Mouse (Mus musculus): ENCODE measurements around the gene Fbxl15. TPM values are rescaled to one million over a fixed set of nuclear protein-coding genes. Genes with fewer than 3 reads are reported as not detected.
A peak's percentile ranks its signal among the peaks of the same experiment; 100 is the strongest.

Fbxl15 gene
- polyA plus RNA-seq, 1 experiment = 1.1 TPM

DNA sequence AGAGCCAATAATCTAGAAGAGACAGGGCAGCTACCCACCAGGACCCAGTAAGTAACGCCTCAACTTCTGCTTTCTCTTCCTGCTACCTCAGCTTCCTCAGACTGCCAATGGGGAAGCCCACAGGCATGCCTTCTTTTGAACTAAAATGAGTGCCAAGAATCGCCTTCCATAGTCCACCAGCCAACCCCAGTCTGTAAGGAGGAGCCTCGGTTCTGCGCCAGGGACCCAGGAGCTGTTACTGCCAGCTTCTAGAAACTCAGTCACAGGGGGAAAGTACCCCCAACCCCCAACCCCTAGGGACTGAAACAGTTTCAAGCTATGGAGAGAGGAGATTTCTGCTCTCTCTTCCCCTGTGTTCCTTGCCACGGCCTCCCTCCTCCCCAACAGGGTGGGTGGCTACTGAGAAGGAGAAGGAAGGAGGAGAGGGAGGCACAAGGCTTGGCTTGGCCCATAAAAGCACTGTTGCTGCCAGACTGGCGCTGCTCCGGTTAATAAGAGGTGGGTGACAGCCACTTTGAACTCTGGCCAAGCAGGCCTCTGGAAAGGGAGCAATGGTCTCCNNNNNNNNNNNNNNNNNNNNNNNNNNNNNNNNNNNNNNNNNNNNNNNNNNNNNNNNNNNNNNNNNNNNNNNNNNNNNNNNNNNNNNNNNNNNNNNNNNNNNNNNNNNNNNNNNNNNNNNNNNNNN lies 11.4 kb downstream of the Fbxl15 start:
- H3K27me3 ChIP-seq (ENCODE audit: control insufficient read depth, insufficient read depth, low read length, poor library complexity, severe bottlenecking) = no peaks in the 10 kb centered on the region
- H3K27ac ChIP-seq (ENCODE audit: insufficient read depth, low read length) = no peak overlapping the region
- peak overlapping the region; percentile 41 for H3K9ac ChIP-seq (ENCODE audit: low read depth, poor library complexity, severe bottlenecking)
- no peaks in the 10 kb centered on the region for H3K36me3 ChIP-seq (ENCODE audit: control insufficient read depth, insufficient read depth, low read length, poor library complexity, severe bottlenecking)
- H3K9me3 ChIP-seq (replicated peaks; ENCODE audit: control insufficient read depth, insufficient read depth, low read length, poor library complexity, severe bottlenecking) = no peaks in the 10 kb centered on the region
- no peaks in the 10 kb centered on the region for H3K4me1 ChIP-seq (ENCODE audit: control insufficient read depth, insufficient read depth, low read length)
- no peak overlapping the region for H3K4me3 ChIP-seq (ENCODE audit: low read depth, low read length)
- TF ChIP-seq CTCF (IDR thresholded peaks at IDR 0.05; ENCODE audit: low read depth, low read length) (no peak), POLR2A (IDR thresholded peaks at IDR 0.05; ENCODE audit: insufficient read depth, low read length) (no peak), EP300 (IDR thresholded peaks at IDR 0.05; ENCODE audit: insufficient read depth, low read depth, low read length) (no peak)

DNA sequence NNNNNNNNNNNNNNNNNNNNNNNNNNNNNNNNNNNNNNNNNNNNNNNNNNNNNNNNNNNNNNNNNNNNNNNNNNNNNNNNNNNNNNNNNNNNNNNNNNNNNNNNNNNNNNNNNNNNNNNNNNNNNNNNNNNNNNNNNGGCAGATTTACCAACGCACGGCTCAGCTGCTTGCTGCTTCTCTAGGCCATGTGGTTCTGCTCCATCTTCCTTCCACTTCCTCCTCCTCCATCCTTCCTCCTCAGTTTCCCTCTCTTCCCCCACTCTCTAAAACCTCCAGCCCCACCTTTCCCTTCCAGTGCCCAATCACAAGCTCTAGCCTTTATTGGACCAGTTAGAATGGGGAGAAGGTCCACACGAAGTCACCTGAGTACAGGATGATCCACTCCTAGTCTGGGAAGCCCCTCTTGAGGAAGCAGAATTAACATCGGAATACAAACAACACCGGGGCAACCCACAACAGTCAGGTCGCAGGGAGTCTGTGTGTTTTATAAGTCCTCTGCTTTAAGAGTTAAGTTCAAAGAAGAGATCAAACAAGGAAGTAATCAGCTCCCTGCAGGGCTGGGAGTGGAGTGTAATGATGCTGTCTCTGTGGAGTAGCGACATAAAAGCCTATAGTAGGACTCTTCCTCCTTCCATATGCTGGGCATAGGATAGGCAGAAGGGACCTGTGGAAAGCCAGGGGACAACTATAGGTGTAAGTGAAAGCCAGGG lies 16.9 kb downstream of the Fbxl15 start:
- no peaks in the 10 kb centered on the region for H3K9me3 ChIP-seq (replicated peaks; ENCODE audit: control insufficient read depth, insufficient read depth, low read length, poor library complexity, severe bottlenecking)
- no peaks in the 10 kb centered on the region for H3K36me3 ChIP-seq (ENCODE audit: control insufficient read depth, insufficient read depth, low read length, poor library complexity, severe bottlenecking)
- H3K9ac ChIP-seq (ENCODE audit: low read depth, poor library complexity, severe bottlenecking) = no peak overlapping the region
- TF ChIP-seq EP300 (IDR thresholded peaks at IDR 0.05; ENCODE audit: insufficient read depth, low read depth, low read length) (no peak), POLR2A (IDR thresholded peaks at IDR 0.05; ENCODE audit: insufficient read depth, low read length) (no peak), CTCF (IDR thresholded peaks at IDR 0.05; ENCODE audit: low read depth, low read length) (no peak)
- no peaks in the 10 kb centered on the region for H3K4me1 ChIP-seq (ENCODE audit: control insufficient read depth, insufficient read depth, low read length)
- no peaks in the 10 kb centered on the region for H3K27me3 ChIP-seq (ENCODE audit: control insufficient read depth, insufficient read depth, low read length, poor library complexity, severe bottlenecking)
- no peak overlapping the region for H3K27ac ChIP-seq (ENCODE audit: insufficient read depth, low read length)
- H3K4me3 ChIP-seq (ENCODE audit: low read depth, low read length) = no peak overlapping the region

GRCm38 (mm10) chr19:46347146-46347545 lies 19.2 kb downstream of the Fbxl15 start:
- H3K27me3 ChIP-seq (ENCODE audit: control insufficient read depth, insufficient read depth, low read length, poor library complexity, severe bottlenecking) = no peaks in the 10 kb centered on the region
- no peak overlapping the region for H3K27ac ChIP-seq (ENCODE audit: insufficient read depth, low read length)
- H3K9me3 ChIP-seq (replicated peaks; ENCODE audit: control insufficient read depth, insufficient read depth, low read length, poor library complexity, severe bottlenecking) = no peaks in the 10 kb centered on the region
- H3K36me3 ChIP-seq (ENCODE audit: control insufficient read depth, insufficient read depth, low read length, poor library complexity, severe bottlenecking) = no peaks in the 10 kb centered on the region
- H3K9ac ChIP-seq (ENCODE audit: low read depth, poor library complexity, severe bottlenecking) = no peak overlapping the region
- no peak for TF ChIP-seq EP300 (IDR thresholded peaks at IDR 0.05; ENCODE audit: insufficient read depth, low read depth, low read length)
- no peak for TF ChIP-seq CTCF (IDR thresholded peaks at IDR 0.05; ENCODE audit: low read depth, low read length)
- TF ChIP-seq POLR2A (IDR thresholded peaks at IDR 0.05; ENCODE audit: insufficient read depth, low read length) = no peak
- no peaks in the 10 kb centered on the region for H3K4me1 ChIP-seq (ENCODE audit: control insufficient read depth, insufficient read depth, low read length)
- H3K4me3 ChIP-seq (ENCODE audit: low read depth, low read length) = no peak overlapping the region

DNA sequence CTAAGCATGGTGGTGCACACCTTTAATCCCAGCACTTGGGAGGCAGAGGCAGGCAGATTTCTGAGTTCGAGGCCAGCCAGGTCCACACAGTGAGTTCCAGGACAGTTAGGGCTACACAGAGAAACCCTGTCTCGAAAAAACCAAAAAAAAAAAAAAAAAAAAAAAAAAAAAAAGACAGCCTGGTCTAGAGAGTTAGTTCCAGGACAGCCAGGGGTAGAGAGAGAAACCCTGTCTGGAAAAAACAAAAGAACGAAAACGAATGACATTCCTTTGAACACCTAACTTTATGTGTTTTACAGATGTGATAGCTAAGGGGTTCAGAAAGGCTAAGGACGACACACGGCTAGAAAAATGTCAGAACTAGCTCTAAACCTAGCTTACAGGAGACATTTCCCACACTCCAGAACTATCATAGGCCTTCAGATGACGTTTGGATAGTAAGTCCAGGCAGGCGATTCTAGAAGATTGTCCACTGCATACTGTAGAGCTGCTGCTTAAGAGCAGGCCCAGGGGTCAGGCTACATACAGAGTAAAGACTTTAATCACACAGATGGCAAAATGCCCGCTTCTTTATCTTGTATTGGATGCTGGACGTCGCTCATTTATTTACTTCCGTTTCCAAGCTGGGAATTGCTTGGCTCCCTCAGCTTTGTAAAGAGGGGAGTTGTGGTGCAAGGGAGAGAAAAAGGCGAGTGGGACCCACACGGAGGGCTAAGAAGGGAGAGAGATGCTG lies 20.1 kb downstream of the Fbxl15 start:
- Histone ChIP-seq H3K9me3 (replicated peaks; ENCODE audit: control insufficient read depth, insufficient read depth, low read length, poor library complexity, severe bottlenecking) (no peaks in the 10 kb centered on the region), H3K36me3 (ENCODE audit: control insufficient read depth, insufficient read depth, low read length, poor library complexity, severe bottlenecking) (no peaks in the 10 kb centered on the region), H3K4me1 (ENCODE audit: control insufficient read depth, insufficient read depth, low read length) (no peaks in the 10 kb centered on the region), H3K9ac (ENCODE audit: low read depth, poor library complexity, severe bottlenecking) (peak overlapping the region; percentile 80), H3K27me3 (ENCODE audit: control insufficient read depth, insufficient read depth, low read length, poor library complexity, severe bottlenecking) (no peaks in the 10 kb centered on the region), H3K27ac (ENCODE audit: insufficient read depth, low read length) (no peak overlapping the region), H3K4me3 (ENCODE audit: low read depth, low read length) (peak overlapping the region; percentile 88)
- no peak for TF ChIP-seq CTCF (IDR thresholded peaks at IDR 0.05; ENCODE audit: low read depth, low read length)
- TF ChIP-seq EP300 (IDR thresholded peaks at IDR 0.05; ENCODE audit: insufficient read depth, low read depth, low read length) = no peak
- TF ChIP-seq POLR2A (IDR thresholded peaks at IDR 0.05; ENCODE audit: insufficient read depth, low read length) = no peak

DNA sequence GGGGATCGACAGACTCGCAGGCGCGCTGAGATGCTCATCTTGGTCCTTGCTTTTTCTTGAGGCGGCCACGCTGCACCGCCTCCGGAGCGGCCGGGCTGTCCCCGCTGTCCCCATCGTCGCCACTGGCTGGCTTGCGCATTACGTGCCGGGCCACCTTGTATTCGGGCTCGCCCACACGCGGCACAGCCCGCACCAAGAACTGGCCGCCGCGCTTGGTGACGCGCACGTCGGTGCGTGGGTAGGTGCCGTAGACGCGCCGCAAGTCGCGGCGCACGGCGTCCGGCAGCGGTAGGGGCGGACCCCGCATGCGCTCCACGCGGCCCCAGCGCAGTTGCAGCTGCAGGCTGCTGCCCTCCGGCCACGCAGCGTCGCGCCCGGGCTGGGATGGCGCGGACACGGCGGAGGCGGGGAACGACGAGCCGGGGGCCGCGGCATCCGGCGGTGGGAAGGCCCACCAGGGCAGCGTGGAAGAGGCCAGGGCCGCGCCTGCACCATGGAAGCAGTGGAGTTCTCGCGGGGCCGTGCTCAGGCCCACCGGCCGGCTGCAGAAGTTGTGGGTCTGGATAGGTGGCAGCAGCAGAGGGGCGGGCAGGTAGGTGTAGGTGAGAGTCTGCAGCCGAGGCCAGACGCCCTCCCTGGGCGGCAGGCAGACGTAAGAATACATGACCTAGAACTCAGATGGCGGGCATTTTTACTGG lies 20.9 kb downstream of the Fbxl15 start:
- H3K9ac ChIP-seq (ENCODE audit: low read depth, poor library complexity, severe bottlenecking) = peak overlapping the region; percentile 80
- no peak for TF ChIP-seq CTCF (IDR thresholded peaks at IDR 0.05; ENCODE audit: low read depth, low read length)
- TF ChIP-seq EP300 (IDR thresholded peaks at IDR 0.05; ENCODE audit: insufficient read depth, low read depth, low read length) = no peak
- TF ChIP-seq POLR2A (IDR thresholded peaks at IDR 0.05; ENCODE audit: insufficient read depth, low read length) = no peak
- no peaks in the 10 kb centered on the region for H3K27me3 ChIP-seq (ENCODE audit: control insufficient read depth, insufficient read depth, low read length, poor library complexity, severe bottlenecking)
- H3K9me3 ChIP-seq (replicated peaks; ENCODE audit: control insufficient read depth, insufficient read depth, low read length, poor library complexity, severe bottlenecking) = no peaks in the 10 kb centered on the region
- H3K4me1 ChIP-seq (ENCODE audit: control insufficient read depth, insufficient read depth, low read length) = no peaks in the 10 kb centered on the region
- no peaks in the 10 kb centered on the region for H3K36me3 ChIP-seq (ENCODE audit: control insufficient read depth, insufficient read depth, low read length, poor library complexity, severe bottlenecking)
- H3K4me3 ChIP-seq (ENCODE audit: low read depth, low read length) = peak overlapping the region; percentile 88
- 0 out of 2 replicates have a peak overlapping the region, but pooled peaks have one; percentile 8 for H3K27ac ChIP-seq (ENCODE audit: insufficient read depth, low read length)

Data from ES-Bruce4 (cell line).